Mouse (Mus musculus): Measurements from ENCODE around the gene Tubgcp6.

Tubgcp6 gene

GRCm38 (mm10) chr15:89063536-89063935 is 59.4 kb downstream of the Tubgcp6 start:
- DNase-seq (ENCODE audit: low read depth, low spot score), result no peak

- no peak for DNase-seq (ENCODE audit: low read depth, low spot score)
These were observed 59.9 kb downstream of the Tubgcp6 start for GRCm38 (mm10) chr15:89063001-89063400.

- DNase-seq (ENCODE audit: low read depth, low spot score), result no peak
These were observed 60.4 kb downstream of the Tubgcp6 start for GRCm38 (mm10) chr15:89062518-89062910.

- no peak for DNase-seq (ENCODE audit: low read depth, low spot score)
These were observed 61.0 kb downstream of the Tubgcp6 start for GRCm38 (mm10) chr15:89061761-89062517.

- no peak for DNase-seq (ENCODE audit: low read depth, low spot score)
These were observed 62.0 kb downstream of the Tubgcp6 start for GRCm38 (mm10) chr15:89060811-89061460.

GRCm38 (mm10) chr15:89060032-89060681 is 62.8 kb downstream of the Tubgcp6 start:
- no peak for DNase-seq (ENCODE audit: low read depth, low spot score)

- no peak for DNase-seq (ENCODE audit: low read depth, low spot score)
These were observed 63.6 kb downstream of the Tubgcp6 start, which contains the start of gene Panx2 for GRCm38 (mm10) chr15:89059161-89059931. TSS of gene Panx2 (plus strand) at chr15:89059734.

GRCm38 (mm10) chr15:89058736-89059135 is 64.2 kb downstream of the Tubgcp6 start:
- no peak for DNase-seq (ENCODE audit: low read depth, low spot score)

- no peak for DNase-seq (ENCODE audit: low read depth, low spot score)
These were observed 68.2 kb downstream of the Tubgcp6 start for GRCm38 (mm10) chr15:89054666-89055065.
